Mouse (Mus musculus): ENCODE measurements around the gene Dnase2a.

DNA sequence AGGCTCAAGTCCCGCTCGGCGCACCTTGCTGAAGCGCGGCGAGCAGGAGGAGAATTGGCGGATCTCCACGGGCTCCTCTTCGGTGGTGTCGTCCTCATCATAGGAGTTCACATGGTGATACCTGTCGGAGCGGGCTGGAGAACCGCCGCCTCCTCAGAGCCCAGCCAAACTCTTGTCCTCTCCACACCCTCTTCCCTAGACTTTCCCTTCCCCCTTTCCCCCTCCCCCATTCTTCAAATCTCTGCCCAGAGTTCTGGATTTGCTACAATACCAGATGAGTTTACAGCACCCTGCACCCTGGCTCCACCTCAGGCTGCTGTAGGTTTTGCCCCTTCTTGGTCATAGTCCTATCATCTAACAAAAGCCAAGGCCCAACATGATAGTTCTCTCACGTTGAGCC is 10.3 kb downstream of the Dnase2a start:
- TF ChIP-seq CTCF (IDR thresholded peaks at IDR 0.05; ENCODE audit: borderline replicate concordance, insufficient read depth, low read length), result no peak
- TF ChIP-seq POLR2A (IDR thresholded peaks at IDR 0.05; ENCODE audit: low read depth, low read length), result no peak
